Mouse (Mus musculus) T-helper 17 cell (primary cell): ENCODE data around the gene Itprip.
"Not testable (repeated sequence)": the region's sequence is repeated elsewhere in the genome, so short reads cannot be mapped to it uniquely, and the experiment has no call there.

Experiments
- in situ Hi-C, 2 experiments: fragments of 300-600 bp; cut with MboI, MseI; formaldehyde crosslinking; loops; 1 replicate in 1 of 2; 2 replicates in 1 of 2; pipeline ENCODE4 v1.15.1; 2025; ENCODE audit warnings: high pct_unique_total_duplicates in 2 of 2

Gene Itprip

GRCm38 (mm10) chr19:47853951-47854795 lies 64.9 kb downstream of the Itprip start:
- in situ Hi-C loops, result no loop called here

GRCm38 (mm10) chr19:47853053-47853452 lies 66.0 kb downstream of the Itprip start:
- in situ Hi-C loops, result no loop called here

DNA sequence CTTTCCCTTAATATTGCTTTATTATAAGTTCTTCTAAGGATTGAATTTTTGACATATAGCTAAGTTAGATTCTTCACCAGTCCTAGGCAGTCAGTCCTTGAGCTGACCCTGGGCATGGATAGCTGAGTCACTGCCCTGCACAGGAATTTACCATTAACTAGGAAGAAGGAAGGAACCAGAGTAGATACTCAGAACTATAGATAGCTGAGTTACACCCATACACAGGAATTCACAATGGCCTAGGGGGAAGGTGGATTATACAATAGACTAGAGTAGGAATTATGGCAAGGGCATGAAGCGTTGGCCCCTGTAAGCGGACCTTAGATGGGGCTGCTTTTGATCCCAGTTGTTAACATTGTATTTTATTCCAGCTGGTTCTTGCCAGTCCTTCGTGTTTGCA lies 67.0 kb downstream of the Itprip start:
- in situ Hi-C loops, result not testable (repeated sequence)

- in situ Hi-C loops, result no loop called here
These were observed 69.4 kb downstream of the Itprip start for GRCm38 (mm10) chr19:47849735-47850134.
